Mouse (Mus musculus): Measurements from ENCODE around the gene Fam160a1. TPM values are rescaled to one million over a fixed set of nuclear protein-coding genes. Genes with fewer than 3 reads are reported as not detected.

The Fam160a1 gene
- polyA plus RNA-seq, 1 experiment from 2014 or later, result 0.59 TPM

- H3K27me3 ChIP-seq, result no peaks in the 10 kb centered on the region
- no peaks in the 10 kb centered on the region for H3K4me1 ChIP-seq
- H3K9ac ChIP-seq, result no peak overlapping the region
- no peaks in the 10 kb centered on the region for H3K9me3 ChIP-seq
- 37% methylated on average over 2 of the region's 2 CpGs for WGBS
- ATAC-seq (ENCODE audit: low FRiP score), result no peak
- no peak overlapping the region for H3K4me3 ChIP-seq (replicated peaks)
- H3K36me3 ChIP-seq (replicated peaks), result no peaks in the 10 kb centered on the region
- H3K27ac ChIP-seq, result no peak overlapping the region
- no peak overlapping the region for H3K4me2 ChIP-seq
These were observed 89.9 kb downstream of the Fam160a1 start for GRCm38 (mm10) chr3:85727171-85727570.

- Histone ChIP-seq H3K9me3 (no peaks in the 10 kb centered on the region), H3K36me3 (replicated peaks) (no peaks in the 10 kb centered on the region), H3K4me1 (no peaks in the 10 kb centered on the region), H3K27ac (no peak overlapping the region), H3K27me3 (no peaks in the 10 kb centered on the region), H3K4me2 (no peak overlapping the region), H3K4me3 (replicated peaks) (no peak overlapping the region), H3K9ac (no peak overlapping the region)
- 85% methylated on average over 3 of the region's 3 CpGs for WGBS
- no peak for ATAC-seq (ENCODE audit: low FRiP score)
These were observed 91.1 kb downstream of the Fam160a1 start for GRCm38 (mm10) chr3:85725971-85726370.

GRCm38 (mm10) chr3:85725110-85725509 lies 92.0 kb downstream of the Fam160a1 start:
- Histone ChIP-seq H3K9me3 (no peaks in the 10 kb centered on the region), H3K9ac (no peak overlapping the region), H3K27me3 (no peaks in the 10 kb centered on the region), H3K4me1 (no peaks in the 10 kb centered on the region), H3K27ac (no peak overlapping the region), H3K4me2 (no peak overlapping the region), H3K36me3 (replicated peaks) (no peaks in the 10 kb centered on the region), H3K4me3 (replicated peaks) (no peak overlapping the region)
- ATAC-seq (ENCODE audit: low FRiP score), result no peak
- WGBS, result 75% methylated on average over 2 of the region's 2 CpGs

GRCm38 (mm10) chr3:85722581-85722980 lies 94.5 kb downstream of the Fam160a1 start:
- Histone ChIP-seq H3K27me3 (no peaks in the 10 kb centered on the region), H3K36me3 (replicated peaks) (no peaks in the 10 kb centered on the region), H3K27ac (no peak overlapping the region), H3K4me2 (no peak overlapping the region), H3K4me3 (replicated peaks) (no peak overlapping the region), H3K9me3 (no peaks in the 10 kb centered on the region), H3K9ac (no peak overlapping the region), H3K4me1 (no peaks in the 10 kb centered on the region)
- 88% methylated on average over 6 of the region's 6 CpGs for WGBS
- no peak for ATAC-seq (ENCODE audit: low FRiP score)

GRCm38 (mm10) chr3:85715764-85716297 lies 101.3 kb downstream of the Fam160a1 start:
- no peak for ATAC-seq (ENCODE audit: low FRiP score)
- 81% methylated on average over 4 of the region's 4 CpGs for WGBS
- H3K36me3 ChIP-seq (replicated peaks), result no peaks in the 10 kb centered on the region
- no peak overlapping the region for H3K27ac ChIP-seq
- H3K4me3 ChIP-seq (replicated peaks), result no peak overlapping the region
- no peaks in the 10 kb centered on the region for H3K27me3 ChIP-seq
- H3K4me1 ChIP-seq, result no peaks in the 10 kb centered on the region
- no peak overlapping the region for H3K4me2 ChIP-seq
- H3K9me3 ChIP-seq, result no peaks in the 10 kb centered on the region
- H3K9ac ChIP-seq, result no peak overlapping the region

- Histone ChIP-seq H3K27me3 (no peaks in the 10 kb centered on the region), H3K27ac (no peak overlapping the region), H3K4me2 (no peak overlapping the region), H3K4me3 (replicated peaks) (no peak overlapping the region), H3K36me3 (replicated peaks) (no peaks in the 10 kb centered on the region), H3K4me1 (no peaks in the 10 kb centered on the region), H3K9ac (no peak overlapping the region), H3K9me3 (no peaks in the 10 kb centered on the region)
- WGBS, result 87% methylated on average over 7 of the region's 7 CpGs
- ATAC-seq (ENCODE audit: low FRiP score), result no peak
These were observed 103.0 kb downstream of the Fam160a1 start for GRCm38 (mm10) chr3:85713936-85714709.

GRCm38 (mm10) chr3:85710695-85711094 lies 106.4 kb downstream of the Fam160a1 start:
- H3K4me1 ChIP-seq, result no peaks in the 10 kb centered on the region
- no peaks in the 10 kb centered on the region for H3K36me3 ChIP-seq (replicated peaks)
- ATAC-seq (ENCODE audit: low FRiP score), result no peak
- no peaks in the 10 kb centered on the region for H3K9me3 ChIP-seq
- H3K4me2 ChIP-seq, result no peak overlapping the region
- no peak overlapping the region for H3K9ac ChIP-seq
- WGBS, result 51% methylated on average over 8 of the region's 8 CpGs
- no peaks in the 10 kb centered on the region for H3K27me3 ChIP-seq
- H3K27ac ChIP-seq, result no peak overlapping the region
- no peak overlapping the region for H3K4me3 ChIP-seq (replicated peaks)

- H3K9ac ChIP-seq, result no peak overlapping the region
- H3K4me1 ChIP-seq, result no peaks in the 10 kb centered on the region; the same call in 1 of the 2 replicates
- ATAC-seq (ENCODE audit: low FRiP score), result no peak; the same call in 1 of the 2 replicates
- no peaks in the 10 kb centered on the region for H3K9me3 ChIP-seq
- H3K4me3 ChIP-seq (replicated peaks), result no peak overlapping the region
- H3K4me2 ChIP-seq, result no peak overlapping the region
- no peaks in the 10 kb centered on the region for H3K36me3 ChIP-seq (replicated peaks)
- no peak overlapping the region for H3K27ac ChIP-seq
- WGBS, result 42% methylated on average over 7 of the region's 7 CpGs
- H3K27me3 ChIP-seq, result no peaks in the 10 kb centered on the region
These were observed 109.7 kb downstream of the Fam160a1 start for GRCm38 (mm10) chr3:85707421-85707820.

GRCm38 (mm10) chr3:85703141-85703882 lies 113.8 kb downstream of the Fam160a1 start:
- ATAC-seq (ENCODE audit: low FRiP score), result no peak
- H3K4me1 ChIP-seq, result no peaks in the 10 kb centered on the region; the same call in 1 of the 2 replicates
- 58% methylated on average over 6 of the region's 6 CpGs for WGBS

GRCm38 (mm10) chr3:85698496-85698895 lies 118.6 kb downstream of the Fam160a1 start:
- H3K9ac ChIP-seq, result no peak overlapping the region
- H3K4me1 ChIP-seq, result no peaks in the 10 kb centered on the region; the same call in 1 of the 2 replicates
- H3K27ac ChIP-seq, result no peak overlapping the region
- WGBS, result 80% methylated on average over 4 of the region's 4 CpGs
- H3K36me3 ChIP-seq (replicated peaks), result no peaks in the 10 kb centered on the region
- H3K4me3 ChIP-seq (replicated peaks), result no peak overlapping the region
- H3K27me3 ChIP-seq, result no peaks in the 10 kb centered on the region
- no peak overlapping the region for H3K4me2 ChIP-seq
- no peak for ATAC-seq (ENCODE audit: low FRiP score)
- H3K9me3 ChIP-seq, result no peaks in the 10 kb centered on the region

More at GRCm38 (mm10) chr3:85703141-85703882, 113.8 kb downstream of the Fam160a1 start:
- H3K4me3 ChIP-seq (replicated peaks), result no peak overlapping the region
- H3K9me3 ChIP-seq, result no peaks in the 10 kb centered on the region
- no peak overlapping the region for H3K27ac ChIP-seq
- no peaks in the 10 kb centered on the region for H3K36me3 ChIP-seq (replicated peaks)
- H3K4me2 ChIP-seq, result no peak overlapping the region
- no peaks in the 10 kb centered on the region for H3K27me3 ChIP-seq
- H3K9ac ChIP-seq, result no peak overlapping the region

- ATAC-seq (ENCODE audit: low FRiP score), result no peak
- no peaks in the 10 kb centered on the region for H3K27me3 ChIP-seq
- H3K4me3 ChIP-seq (replicated peaks), result no peak overlapping the region
- H3K36me3 ChIP-seq (replicated peaks), result no peaks in the 10 kb centered on the region
- H3K9ac ChIP-seq, result no peak overlapping the region
- H3K4me2 ChIP-seq, result no peak overlapping the region
- 77% methylated on average over 3 of the region's 3 CpGs for WGBS
- no peaks in the 10 kb centered on the region for H3K9me3 ChIP-seq
- H3K27ac ChIP-seq, result no peak overlapping the region
- no peaks in the 10 kb centered on the region; the same call in 1 of the 2 replicates for H3K4me1 ChIP-seq
These were observed 122.0 kb downstream of the Fam160a1 start for GRCm38 (mm10) chr3:85695056-85695455.

GRCm38 (mm10) chr3:85693013-85693412 lies 124.1 kb downstream of the Fam160a1 start:
- no peak overlapping the region for H3K4me3 ChIP-seq (replicated peaks)
- ATAC-seq (ENCODE audit: low FRiP score), result no peak
- H3K9ac ChIP-seq, result no peak overlapping the region
- no peak overlapping the region for H3K27ac ChIP-seq
- 31% methylated on average over 3 of the region's 3 CpGs for WGBS
- no peaks in the 10 kb centered on the region for H3K9me3 ChIP-seq
- H3K4me2 ChIP-seq, result no peak overlapping the region
- no peaks in the 10 kb centered on the region; the same call in 1 of the 2 replicates for H3K4me1 ChIP-seq
- H3K36me3 ChIP-seq (replicated peaks), result no peaks in the 10 kb centered on the region
- H3K27me3 ChIP-seq, result no peaks in the 10 kb centered on the region
